Mouse (Mus musculus) small intestine, adult 2 months (tissue): Measurements from ENCODE around the gene Apc2.

ENCODE experiments used
- CTCF ChIP-seq: fragments of 200-500 bp; IDR thresholded peaks from 2 replicates; pipeline ENCODE4 v1.5.1; 2012; ENCODE audit warnings: low read depth, mild to moderate bottlenecking, control low read depth, inconsistent platforms, low read length, moderate library complexity, mixed read lengths; ENCODE audit not compliant: insufficient replicate concordance, insufficient read length; ENCODE audit errors: extremely low read depth
- POLR2A ChIP-seq: fragments of 200-500 bp; IDR thresholded peaks from 2 replicates; pipeline ENCODE4 v1.6.1; 2012; ENCODE audit warnings: low read depth, mild to moderate bottlenecking, control low read depth, inconsistent platforms, low read length, moderate library complexity

- TF ChIP-seq POLR2A, result no peak
- no peak for TF ChIP-seq CTCF
Measured at GRCm38 (mm10) chr10:80329273-80330081, 33.7 kb downstream of the Apc2 start, which contains the start of the genes Pcsk4 and Reep6.
